Mouse (Mus musculus) embryonic facial prominence, embryonic 11.5 days (tissue): Measurements from ENCODE around the gene Lrsam1. TPM values are rescaled to one million over a fixed set of nuclear protein-coding genes. Genes with fewer than 3 reads are reported as not detected.

Source experiments
- ATAC-seq: fragments of 200-750 bp; cut with Nextera tagmentation; replicated peaks from 2 replicates; pipeline ENCODE4 v1.8.0; 2017; ENCODE audit warnings: low read depth; ENCODE audit not compliant: insufficient number of reproducible peaks, low FRiP score, low TSS enrichment
- DNase-seq: peaks from one replicate; pipeline ENCODE4 v3.0.0-alpha.2; 2015; ENCODE audit warnings: low spot score
- H3K27ac ChIP-seq: fragments of 300-500 bp; sonication (generic); replicated peaks from 2 replicates; pipeline ENCODE4 v1.5.1; 2014; ENCODE audit warnings: mild to moderate bottlenecking, low read depth, low read length, control low read depth
- H3K27me3 ChIP-seq: fragments of 300-500 bp; sonication (generic); 2 replicates; pipeline ENCODE4 v1.6.1; 2014; ENCODE audit warnings: mild to moderate bottlenecking, low read length, moderate library complexity, mixed read lengths; ENCODE audit not compliant: control insufficient read depth, insufficient read depth
- H3K36me3 ChIP-seq: fragments of 300-500 bp; sonication (generic); replicated peaks from 2 replicates; pipeline ENCODE4 v1.6.1; 2014; ENCODE audit warnings: low read depth, mild to moderate bottlenecking, low read length, moderate library complexity, mixed read lengths; ENCODE audit not compliant: control insufficient read depth, insufficient read depth
- H3K4me1 ChIP-seq: fragments of 300-500 bp; sonication (generic); 2 replicates; pipeline ENCODE4 v1.6.1; 2014; ENCODE audit warnings: low read length, mixed read lengths; ENCODE audit not compliant: control insufficient read depth, insufficient read depth
- H3K4me2 ChIP-seq: fragments of 300-500 bp; sonication (generic); 2 replicates; pipeline ENCODE4 v1.6.1; 2014; ENCODE audit warnings: low read depth, mild to moderate bottlenecking, control low read depth, low read length, moderate library complexity
- H3K4me3 ChIP-seq: fragments of 300-500 bp; sonication (generic); 2 replicates; pipeline ENCODE4 v1.5.1; 2014; ENCODE audit warnings: low read depth, low read length, control low read depth
- H3K9ac ChIP-seq: fragments of 300-500 bp; sonication (generic); replicated peaks from 2 replicates; pipeline ENCODE4 v1.6.1; 2014; ENCODE audit warnings: mild to moderate bottlenecking, control low read depth, low read length
- H3K9me3 ChIP-seq: fragments of 300-500 bp; sonication (generic); replicated peaks from 2 replicates; pipeline ENCODE4 v1.6.1; 2016; ENCODE audit warnings: mild to moderate bottlenecking, low read length, inconsistent platforms, mixed read lengths; ENCODE audit not compliant: control insufficient read depth
- WGBS: fragments of 180-500 bp; shearing (Covaris S2); extraction: QIAGEN DNeasy Blood & Tissue Kit; methylation state at CpG from one replicate; pipeline ENCODE4 v1.1.7; 2014; 5-methylcytosine and 5-hydroxymethylcytosine counted together
- polyA plus RNA-seq: library from polyadenylated mRNA; unstranded; fragments of >200 nt; fragmentation: Nextera tagmentation; extraction: Ambion mirVana; gene quantifications from 2 replicates; pipeline ENCODE4 v1.2.1, GENCODE M21; 2014

The Lrsam1 gene
- polyA plus RNA-seq, 1 experiment from 2014 or later = 5.2 TPM

GRCm38 (mm10) chr2:32966184-32966688 is 4.8 kb upstream of the Lrsam1 start:
- Histone ChIP-seq H3K4me2 (peak overlapping the region; percentile 93), H3K27ac (peak overlapping the region; percentile 91), H3K9ac (peak overlapping the region; percentile 84), H3K4me1 (peaks cover 3% of the 10 kb centered on the region; the same call in 1 of the 2 replicates), H3K4me3 (peak overlapping the region; percentile 64), H3K36me3 (peaks cover 10% of the 10 kb centered on the region), H3K27me3 (no peaks in the 10 kb centered on the region), H3K9me3 (no peaks in the 10 kb centered on the region)
- ATAC-seq (no peak), DNase-seq (peak; percentile 12)
- 10% methylated on average over 13 of the region's 13 CpGs for WGBS

DNA sequence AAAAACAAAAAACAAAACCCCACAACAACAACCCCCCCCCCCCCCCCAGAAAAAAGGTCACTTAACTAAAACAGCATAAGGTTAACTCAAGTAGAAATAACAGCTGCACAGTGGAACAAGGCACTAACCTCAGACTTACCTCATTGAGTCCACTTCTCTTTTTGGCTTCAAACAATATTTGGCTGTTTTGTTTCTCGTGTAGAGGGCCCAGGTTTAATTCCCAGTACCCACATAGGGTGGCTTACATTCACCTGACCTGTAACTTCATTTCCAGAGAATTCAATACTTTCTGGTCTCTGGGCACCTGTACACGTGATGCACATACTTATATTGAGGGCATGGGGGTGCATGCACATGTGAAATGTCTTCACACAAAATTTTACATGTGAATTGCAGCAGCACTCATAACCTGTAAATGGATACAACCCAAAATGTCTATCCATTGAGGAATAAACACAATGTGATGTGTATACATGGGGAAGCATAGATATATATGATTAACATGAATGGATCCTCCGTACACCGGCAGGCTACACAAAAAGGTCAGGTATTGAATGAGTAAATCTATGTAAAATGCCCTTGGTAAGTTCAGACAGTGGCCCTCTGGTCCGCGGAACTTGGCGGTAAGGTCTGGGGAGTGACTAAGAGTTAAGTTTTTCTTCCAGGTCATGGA is 4.2 kb upstream of the Lrsam1 start:
- H3K27ac ChIP-seq = no peak overlapping the region
- H3K9ac ChIP-seq = peak overlapping the region; percentile 84; the same call in 1 of the 2 replicates
- H3K9me3 ChIP-seq = no peaks in the 10 kb centered on the region
- no peak overlapping the region for H3K4me3 ChIP-seq
- H3K4me2 ChIP-seq = no peak overlapping the region
- H3K4me1 ChIP-seq = peaks cover 7% of the 10 kb centered on the region
- no peaks in the 10 kb centered on the region for H3K27me3 ChIP-seq
- DNase-seq (peak; percentile 34), ATAC-seq (no peak)
- peaks cover 10% of the 10 kb centered on the region for H3K36me3 ChIP-seq
- WGBS = 14% methylated on average over 7 of the region's 7 CpGs

- Histone ChIP-seq H3K36me3 (peaks cover 10% of the 10 kb centered on the region), H3K9me3 (no peaks in the 10 kb centered on the region), H3K27ac (no peak overlapping the region), H3K4me1 (peaks cover 7% of the 10 kb centered on the region), H3K27me3 (no peaks in the 10 kb centered on the region), H3K9ac (no peak overlapping the region), H3K4me2 (no peak overlapping the region), H3K4me3 (no peak overlapping the region)
- DNase-seq (peak; percentile 6), ATAC-seq (no peak)
- WGBS = 26% methylated on average over 10 of the region's 10 CpGs
Observed at GRCm38 (mm10) chr2:32964659-32965457, 3.4 kb upstream of the Lrsam1 start.

- 76% methylated on average over 1 of the region's 1 CpGs for WGBS
- no peaks in the 10 kb centered on the region for H3K9me3 ChIP-seq
Observed at GRCm38 (mm10) chr2:32963981-32964380, 2.6 kb upstream of the Lrsam1 start.

GRCm38 (mm10) chr2:32963544-32963943 is 2.1 kb upstream of the Lrsam1 start:
- H3K9me3 ChIP-seq = no peaks in the 10 kb centered on the region
- H3K36me3 ChIP-seq = peaks cover 10% of the 10 kb centered on the region
- H3K4me2 ChIP-seq = peak overlapping the region; percentile 87
- ATAC-seq = no peak
- H3K9ac ChIP-seq = peak overlapping the region; percentile 97; the same call in 1 of the 2 replicates
- no peaks in the 10 kb centered on the region for H3K27me3 ChIP-seq
- peak overlapping the region; percentile 92 for H3K4me3 ChIP-seq
- 76% methylated on average over 4 of the region's 4 CpGs for WGBS
- H3K27ac ChIP-seq = no peak overlapping the region
- no peak for DNase-seq
- H3K4me1 ChIP-seq = peaks cover 7% of the 10 kb centered on the region

More at GRCm38 (mm10) chr2:32963981-32964380, 2.6 kb upstream of the Lrsam1 start:
- H3K4me2 ChIP-seq = no peak overlapping the region; the same call in 1 of the 2 replicates
- ATAC-seq (no peak), DNase-seq (no peak)
- H3K36me3 ChIP-seq = peaks cover 10% of the 10 kb centered on the region
- peaks cover 7% of the 10 kb centered on the region for H3K4me1 ChIP-seq
- no peaks in the 10 kb centered on the region for H3K27me3 ChIP-seq
- no peak overlapping the region for H3K27ac ChIP-seq
- H3K9ac ChIP-seq = no peak overlapping the region
- H3K4me3 ChIP-seq = 0 out of 2 replicates have a peak overlapping the region, but pooled peaks have one; percentile 92

DNA sequence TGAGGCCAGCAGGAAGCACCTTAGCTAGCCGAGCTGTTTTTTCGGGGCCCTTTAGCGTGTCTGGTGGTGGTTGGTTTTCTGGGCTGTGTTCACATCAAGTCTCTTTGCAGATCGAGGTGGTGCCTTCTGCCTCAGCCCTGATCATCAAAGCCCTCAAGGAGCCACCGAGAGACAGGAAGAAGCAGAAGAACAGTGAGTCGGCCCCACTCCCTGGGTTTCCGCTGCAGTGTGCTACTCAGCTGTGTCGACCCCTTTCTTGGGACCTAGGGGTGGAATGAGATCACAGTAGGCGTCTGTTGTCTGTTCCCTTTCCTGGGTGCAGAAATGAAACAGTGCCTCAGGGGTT is 1.4 kb upstream of the Lrsam1 start:
- ATAC-seq (no peak), DNase-seq (no peak)
- peak overlapping the region; percentile 97 for H3K9ac ChIP-seq
- 8% methylated on average over 9 of the region's 9 CpGs for WGBS
- H3K27ac ChIP-seq = 0 out of 2 replicates have a peak overlapping the region, but pooled peaks have one; percentile 80
- H3K4me3 ChIP-seq = peak overlapping the region; percentile 92
- H3K27me3 ChIP-seq = no peaks in the 10 kb centered on the region
- H3K4me1 ChIP-seq = peaks cover 7% of the 10 kb centered on the region
- H3K36me3 ChIP-seq = peaks cover 10% of the 10 kb centered on the region
- no peaks in the 10 kb centered on the region for H3K9me3 ChIP-seq
- peak overlapping the region; percentile 87 for H3K4me2 ChIP-seq

GRCm38 (mm10) chr2:32962062-32962874 is 854 bp upstream of the Lrsam1 start:
- WGBS = under 1% methylated on average over 33 of the region's 33 CpGs
- Histone ChIP-seq H3K4me2 (peak overlapping the region; percentile 87), H3K27me3 (no peaks in the 10 kb centered on the region), H3K9me3 (no peaks in the 10 kb centered on the region), H3K4me3 (peak overlapping the region; percentile 92), H3K4me1 (peaks cover 4% of the 10 kb centered on the region; the same call in 1 of the 2 replicates), H3K27ac (peak overlapping the region; percentile 80), H3K9ac (peak overlapping the region; percentile 97), H3K36me3 (peaks cover 10% of the 10 kb centered on the region)
- ATAC-seq (no peak), DNase-seq (peak; percentile 32)
